Mouse (Mus musculus) embryonic fibroblast, embryonic 13.5 days (primary cell): ENCODE data around the gene Pcp4. TPM values are rescaled to one million over a fixed set of nuclear protein-coding genes. Genes with fewer than 3 reads are reported as not detected.

ENCODE experiments used
- H3K27ac ChIP-seq: 2 replicates; pipeline ENCODE4 v1.5.1; 2012; ENCODE audit warnings: low read length, control low read depth, inconsistent platforms; ENCODE audit not compliant: insufficient read depth
- H3K4me1 ChIP-seq: 2 replicates; pipeline ENCODE4 v1.6.1; 2011; ENCODE audit warnings: low read length; ENCODE audit not compliant: control insufficient read depth, insufficient read depth
- H3K4me3 ChIP-seq: 2 replicates; pipeline ENCODE4 v1.5.1; 2011; ENCODE audit warnings: mild to moderate bottlenecking, control low read depth, low read length; ENCODE audit not compliant: insufficient read depth
- CTCF ChIP-seq: IDR thresholded peaks from 2 replicates; pipeline ENCODE4 v1.5.1; 2011; ENCODE audit warnings: mild to moderate bottlenecking, control low read depth, low read length, moderate library complexity, borderline replicate concordance; ENCODE audit not compliant: insufficient read depth
- POLR2A ChIP-seq: IDR thresholded peaks from 2 replicates; pipeline ENCODE4 v1.6.1; 2011; ENCODE audit warnings: low read depth, mild to moderate bottlenecking, control low read depth, low read length, moderate library complexity
- polyA plus RNA-seq: library from polyadenylated mRNA; stranded (reverse); fragments of >200 nt; gene quantifications from 2 replicates; pipeline ENCODE4 v1.2.4, GENCODE M21; 2011; ENCODE audit warnings: low read depth; ENCODE audit not compliant: missing spikeins, insufficient read length

The Pcp4 gene
- polyA plus RNA-seq: 1.8 TPM in 1 of 2 replicates, not detected in the other

DNA sequence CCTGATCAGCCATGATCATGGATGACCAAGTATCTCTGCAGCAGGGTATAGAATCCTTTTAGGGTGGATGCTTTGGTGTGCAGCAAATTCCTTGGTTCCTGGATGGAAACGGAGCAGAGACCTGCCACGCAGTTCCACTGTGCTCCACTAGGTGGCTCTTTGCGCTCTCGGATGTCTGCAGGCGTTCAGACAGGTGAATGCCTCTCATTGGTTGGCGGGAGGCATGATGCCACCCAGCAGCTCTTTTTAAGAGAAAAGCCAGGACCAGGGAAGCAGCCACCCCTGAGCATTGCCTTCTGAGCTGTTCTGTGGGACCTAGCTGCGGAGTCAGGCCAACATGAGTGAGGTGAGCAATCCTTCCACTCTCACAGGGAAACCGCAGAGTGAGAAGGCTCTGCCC lies at the start of gene Pcp4:
Pcp4 (plus strand) TSS at position 162 of the 400 bp plus-strand sequence.
- H3K4me3 ChIP-seq: no peak within 1 kb of the TSS
- H3K27ac ChIP-seq: no peak within 1 kb of the TSS
- H3K4me1 ChIP-seq: no peaks in the 10 kb centered on the region
- TF ChIP-seq POLR2A: no peak
- TF ChIP-seq CTCF: peak; percentile 95

DNA sequence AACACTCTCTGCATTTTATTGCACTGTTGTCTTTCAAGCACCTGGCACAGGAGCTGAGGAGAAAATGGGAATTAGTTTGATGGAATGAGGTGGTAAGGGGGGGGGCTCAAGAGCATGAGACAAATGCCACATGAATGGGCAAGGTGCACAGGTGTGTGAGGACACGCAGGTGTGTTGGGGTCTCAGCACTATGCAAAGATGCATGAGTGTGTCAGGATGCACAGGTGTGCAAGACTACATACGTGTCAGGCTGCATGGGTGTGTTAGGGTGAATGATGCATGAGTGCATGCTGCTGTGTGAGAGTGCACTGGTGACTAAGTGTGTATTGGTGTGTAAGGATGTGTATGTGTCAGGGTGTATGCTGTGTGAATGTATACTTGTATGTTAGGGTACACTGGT lies 42.4 kb upstream of the Pcp4 start:
- Histone ChIP-seq H3K4me3 (no peak overlapping the region), H3K4me1 (no peaks in the 10 kb centered on the region), H3K27ac (no peak overlapping the region)
- TF ChIP-seq POLR2A: no peak
- TF ChIP-seq CTCF: no peak

DNA sequence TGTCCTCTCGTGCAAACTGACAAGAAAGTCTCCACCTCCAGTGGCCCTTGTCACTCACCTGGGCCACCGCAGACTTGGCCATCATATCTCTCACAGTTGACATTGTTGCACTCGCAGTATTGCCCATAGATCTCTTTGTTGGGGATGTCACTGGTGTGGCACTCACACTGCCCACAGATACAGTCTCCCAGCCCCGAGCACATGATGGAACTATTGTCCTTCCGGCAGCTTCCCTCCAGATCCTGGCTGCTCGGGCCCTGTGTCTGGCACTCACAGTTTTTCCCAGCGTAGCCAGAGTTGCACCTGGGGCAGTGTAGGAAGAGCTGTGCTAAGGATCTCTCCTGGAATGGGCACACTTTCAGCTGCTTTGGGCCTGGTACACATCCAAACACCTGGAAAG lies 40.7 kb upstream of the Pcp4 start:
- Histone ChIP-seq H3K4me1 (no peaks in the 10 kb centered on the region), H3K4me3 (no peak overlapping the region), H3K27ac (no peak overlapping the region)
- no peak for TF ChIP-seq POLR2A
- no peak for TF ChIP-seq CTCF

DNA sequence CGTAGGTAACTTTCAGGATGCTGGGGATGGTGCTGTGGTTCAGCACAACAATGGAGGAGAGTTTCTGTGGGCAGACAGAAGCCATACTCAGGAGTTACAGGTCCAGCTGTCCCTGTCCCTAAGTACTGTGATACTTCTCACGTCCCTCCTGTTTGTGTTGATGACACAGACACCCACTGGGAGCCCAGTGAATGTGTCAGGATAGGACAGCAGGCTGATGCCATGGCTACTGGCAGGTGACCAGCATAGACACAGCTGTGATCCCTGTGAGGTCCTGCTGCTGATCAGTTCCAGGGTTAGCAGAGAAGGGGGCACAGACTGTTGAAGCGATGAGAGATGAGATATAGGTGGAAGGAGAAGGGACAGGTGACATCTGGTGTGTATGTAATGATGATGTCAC lies 38.4 kb upstream of the Pcp4 start:
- TF ChIP-seq CTCF (no peak), POLR2A (no peak)
- no peak overlapping the region for H3K27ac ChIP-seq
- no peak overlapping the region for H3K4me3 ChIP-seq
- no peaks in the 10 kb centered on the region for H3K4me1 ChIP-seq

DNA sequence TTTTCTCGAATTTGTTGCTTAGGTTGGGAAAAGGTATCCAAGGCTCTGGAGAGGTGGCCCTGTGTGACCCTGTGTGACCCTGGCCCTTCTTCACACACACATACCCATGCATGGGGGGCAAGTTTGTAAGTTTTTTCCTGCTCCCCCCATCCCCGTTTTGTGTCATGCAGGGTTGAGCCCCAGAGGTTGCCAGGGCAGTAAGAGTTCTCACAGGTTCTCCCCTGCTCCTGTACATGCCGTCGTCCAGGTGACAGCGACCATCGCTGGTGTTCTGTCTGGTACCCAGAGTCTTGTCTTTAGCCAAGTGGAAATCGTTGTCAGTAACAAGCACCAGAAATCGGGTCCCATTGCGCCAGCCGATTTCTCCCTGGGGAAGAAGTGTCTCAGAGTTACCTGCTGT lies 34.1 kb upstream of the Pcp4 start:
- TF ChIP-seq CTCF (no peak), POLR2A (no peak)

DNA sequence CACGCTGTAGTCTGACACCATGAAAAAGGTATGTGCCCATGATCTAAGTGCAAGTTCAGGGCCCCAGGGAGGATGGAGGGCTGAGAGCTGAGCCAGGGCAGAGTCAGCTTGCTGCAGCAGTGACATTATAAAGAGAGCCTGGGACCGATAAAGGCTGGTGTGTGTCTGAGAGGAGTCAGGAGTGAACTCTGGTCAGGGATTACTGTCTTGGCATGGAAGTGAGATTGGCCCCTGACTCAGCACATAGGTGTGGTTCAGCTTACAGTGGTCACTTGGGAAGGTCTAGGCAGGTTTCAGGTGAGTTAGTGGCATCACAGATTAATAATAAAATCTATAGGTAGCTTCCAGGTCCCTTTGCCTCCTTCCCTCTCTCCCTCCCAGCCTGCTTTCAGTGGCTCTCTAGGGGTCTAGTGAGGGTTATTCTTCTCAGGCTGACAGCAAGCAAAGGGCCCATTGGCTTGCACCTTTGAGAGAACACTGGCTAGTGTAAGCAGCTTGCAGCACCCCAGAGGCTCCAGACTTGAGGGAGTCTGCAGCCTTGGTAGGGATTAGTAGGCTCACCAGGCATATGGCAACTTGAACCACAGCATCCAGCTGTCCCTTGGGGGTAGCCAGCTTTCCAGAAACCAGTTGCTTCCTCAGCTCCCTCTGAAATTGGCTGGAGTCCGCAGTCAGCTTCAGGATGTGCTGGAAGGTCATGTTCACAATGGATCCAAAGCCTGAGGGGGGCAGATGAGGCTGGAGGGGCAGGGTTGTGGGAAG lies 33.2 kb upstream of the Pcp4 start:
- no peak overlapping the region for H3K4me3 ChIP-seq
- no peaks in the 10 kb centered on the region; the same call in 1 of the 2 replicates for H3K4me1 ChIP-seq
- H3K27ac ChIP-seq: no peak overlapping the region
- TF ChIP-seq CTCF (no peak), POLR2A (no peak)

More for the DNA sequence above, 34.1 kb upstream of the Pcp4 start:
- Histone ChIP-seq H3K27ac (no peak overlapping the region), H3K4me3 (no peak overlapping the region), H3K4me1 (no peaks in the 10 kb centered on the region; the same call in 1 of the 2 replicates)

DNA sequence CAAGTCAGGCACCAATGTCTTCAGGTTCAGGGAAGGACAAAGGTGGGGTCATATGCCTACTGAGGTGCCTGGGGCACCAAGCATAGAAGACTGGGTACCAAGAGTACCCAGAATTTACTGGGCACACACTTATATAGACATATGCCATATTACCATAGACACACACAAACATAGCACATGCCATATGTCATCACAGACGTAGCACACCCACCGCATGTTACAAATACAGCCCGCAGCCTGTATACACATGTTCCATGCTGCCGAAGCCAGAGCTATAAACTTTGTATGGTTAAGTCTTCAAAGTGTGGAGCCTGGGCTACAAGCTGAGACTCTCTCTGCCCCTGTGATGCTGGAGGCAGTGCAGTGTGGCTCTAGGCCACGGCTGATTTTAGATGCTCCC lies 28.5 kb upstream of the Pcp4 start:
- no peak overlapping the region for H3K27ac ChIP-seq
- TF ChIP-seq POLR2A: no peak
- TF ChIP-seq CTCF: no peak

DNA sequence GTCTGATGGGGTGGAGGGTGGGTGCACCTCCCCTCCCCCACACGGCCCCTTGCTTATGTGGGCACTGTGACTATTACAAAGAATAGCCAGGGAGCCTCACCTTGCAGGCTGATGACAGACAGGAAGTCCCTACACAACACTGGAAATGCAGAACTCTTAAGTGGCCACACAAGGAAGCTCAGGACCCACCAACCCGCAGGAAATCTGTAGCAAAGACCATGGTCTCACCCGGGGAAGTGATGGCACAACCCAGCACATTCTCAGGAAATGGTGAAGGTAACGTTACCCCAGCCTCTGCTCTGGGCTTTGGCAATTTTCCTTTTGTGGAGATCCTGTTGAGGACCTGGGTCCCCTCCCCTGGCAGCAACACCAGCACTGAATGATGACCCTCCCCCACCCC lies 27.7 kb upstream of the Pcp4 start:
- TF ChIP-seq POLR2A: no peak
- TF ChIP-seq CTCF: no peak
- Histone ChIP-seq H3K27ac (no peak overlapping the region), H3K4me1 (no peaks in the 10 kb centered on the region; the same call in 1 of the 2 replicates), H3K4me3 (no peak overlapping the region)

More for the DNA sequence above, 28.5 kb upstream of the Pcp4 start:
- Histone ChIP-seq H3K4me1 (no peaks in the 10 kb centered on the region; the same call in 1 of the 2 replicates), H3K4me3 (no peak overlapping the region)

DNA sequence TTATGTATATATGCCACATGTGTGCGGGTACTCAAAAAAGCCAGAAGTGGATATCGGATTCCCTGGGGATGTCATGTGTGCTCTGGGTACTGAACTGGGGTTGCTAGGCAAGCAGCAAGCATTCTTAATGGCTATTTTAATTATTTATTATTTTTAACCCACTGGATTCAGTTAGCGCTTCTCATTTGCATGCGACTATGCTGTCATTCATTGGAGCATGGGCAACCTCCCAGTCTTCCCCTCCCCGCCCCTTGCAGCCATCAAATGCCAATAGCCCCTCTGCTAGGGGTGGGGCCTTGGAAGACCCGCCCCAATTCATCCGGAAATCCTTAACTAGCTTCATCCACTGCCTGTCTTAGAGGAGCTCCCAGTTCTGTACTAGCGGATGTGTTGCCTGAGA lies 26.5 kb upstream of the Pcp4 start:
- no peak for TF ChIP-seq POLR2A
- no peak for TF ChIP-seq CTCF

DNA sequence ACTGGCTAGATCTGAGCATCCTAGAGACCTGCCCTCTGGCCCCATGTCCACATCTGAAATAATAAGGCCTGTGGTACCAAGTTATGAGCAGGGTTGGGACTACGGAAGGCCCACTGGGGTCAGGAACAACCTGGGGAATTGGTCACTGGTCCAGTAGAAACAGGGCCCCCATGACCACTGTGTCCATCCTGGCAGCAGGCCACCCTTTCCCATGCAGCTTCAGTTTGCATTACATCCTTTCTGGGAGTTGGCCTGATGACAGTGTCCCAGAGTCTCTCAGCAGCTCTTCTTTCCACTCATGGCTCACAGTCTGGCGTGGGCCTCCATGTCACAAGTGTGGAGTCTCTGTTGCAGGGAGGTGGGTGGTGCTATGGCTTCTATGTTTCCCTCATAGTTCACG lies 25.6 kb upstream of the Pcp4 start:
- TF ChIP-seq POLR2A (no peak), CTCF (no peak)
- no peaks in the 10 kb centered on the region; the same call in 1 of the 2 replicates for H3K4me1 ChIP-seq
- no peak overlapping the region for H3K27ac ChIP-seq
- H3K4me3 ChIP-seq: no peak overlapping the region

More for the DNA sequence above, 26.5 kb upstream of the Pcp4 start:
- Histone ChIP-seq H3K4me3 (no peak overlapping the region), H3K27ac (no peak overlapping the region), H3K4me1 (no peaks in the 10 kb centered on the region; the same call in 1 of the 2 replicates)
